Mouse (Mus musculus) heart, adult 8-10 months (tissue): ENCODE measurements around the gene Bcl7a. TPM values are rescaled to one million over a fixed set of nuclear protein-coding genes. Genes with fewer than 3 reads are reported as not detected.

Source experiments
- DNase-seq: peaks from one replicate; pipeline ENCODE4 v3.0.0; 2022; ENCODE audit warnings: low spot score
- total RNA-seq, 4 experiments: library from RNA; stranded (reverse); gene quantifications; 2 replicates each; pipeline ENCODE4 v1.2.4; 2022

Gene Bcl7a
- total RNA-seq, 4 experiments from 2014 or later, result 8.7 to 12.5 (median 9.4) TPM

DNA sequence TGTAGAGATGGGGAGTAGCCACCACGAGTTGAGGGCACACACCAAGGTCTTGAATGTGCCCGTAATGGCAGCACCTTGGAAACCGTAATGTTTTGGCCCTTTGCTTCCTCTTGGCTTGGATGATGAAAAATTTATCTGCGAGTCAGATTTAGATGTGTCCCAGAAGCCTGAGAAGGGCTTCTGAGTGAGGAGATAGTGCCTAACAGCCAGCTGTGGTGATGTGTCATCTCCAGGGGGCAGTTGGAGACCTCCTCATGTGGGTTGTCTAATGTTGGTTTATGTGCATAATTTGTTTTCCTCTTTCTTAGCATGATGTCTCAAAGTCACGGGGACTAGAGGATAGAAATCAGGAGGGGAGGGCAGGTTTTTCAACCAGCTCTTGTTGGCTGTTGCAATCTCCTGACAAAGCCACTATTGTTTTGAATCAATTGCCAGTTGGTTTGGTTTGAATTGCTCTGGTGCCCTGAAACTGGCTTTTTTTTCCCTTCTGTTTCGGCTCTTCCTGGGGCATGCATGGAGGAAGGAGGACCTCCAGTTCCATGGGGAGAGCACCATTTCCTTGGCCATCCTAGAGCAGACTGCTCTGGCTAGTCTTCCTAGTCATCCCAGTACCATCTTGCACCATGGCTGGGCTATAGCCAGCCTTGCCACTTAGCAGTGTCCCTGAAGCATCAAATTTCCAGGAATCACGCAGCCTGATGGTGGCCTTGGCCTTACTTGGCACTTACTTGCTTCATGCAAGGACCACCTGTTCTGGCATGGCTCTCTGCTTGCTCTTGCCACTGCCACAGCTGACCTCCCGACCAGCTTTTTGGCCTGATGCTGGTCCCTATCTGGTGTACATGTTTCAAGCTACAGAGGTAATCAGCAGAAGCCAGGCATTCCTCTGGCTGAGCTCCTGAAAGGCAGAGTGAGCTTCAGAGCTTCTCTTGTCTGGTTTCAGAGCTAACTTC lies 73.2 kb downstream of the Bcl7a start:
- no peak for DNase-seq

DNA sequence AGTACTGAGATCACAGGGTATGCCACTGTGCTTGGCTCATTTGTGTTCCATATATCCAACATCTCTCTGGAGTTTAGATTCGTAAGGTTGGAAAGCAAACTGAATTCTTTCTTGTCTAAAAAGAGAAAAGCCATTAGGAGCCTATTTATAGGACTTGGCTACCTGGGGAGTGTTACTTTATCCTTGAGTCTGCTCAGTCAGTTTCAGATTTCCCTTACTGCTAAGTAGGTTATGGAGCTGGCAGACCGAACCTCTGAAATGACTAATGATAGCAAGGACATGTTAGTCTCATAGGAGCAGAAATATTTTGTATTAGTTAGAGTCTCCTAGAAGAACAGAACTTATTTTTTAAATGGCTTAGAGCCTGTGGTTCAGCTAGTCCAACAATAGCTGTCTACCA lies 80.3 kb downstream of the Bcl7a start:
- DNase-seq, result no peak

Other genes with a start within 250 kb of the Bcl7a start
- 1 to 10 TPM in 1 of 4 experiments, under 1 TPM in 3; 0.38 to 1.7 (median 0.68) TPM for gene Rhof, start 211.1 kb upstream of the Bcl7a start, total RNA-seq
- gene Setd1b, start 201.6 kb upstream of the Bcl7a start, total RNA-seq, result 10 to 100 TPM; 14.3 to 21.5 (median 18.2) TPM
- gene Psmd9, start 174.4 kb upstream of the Bcl7a start, total RNA-seq, result 10 to 100 TPM; 11.7 to 16.6 (median 13.8) TPM
- gene Hpd, start 161.1 kb upstream of the Bcl7a start, total RNA-seq, result not detected
- gene Wdr66, start 91.7 kb upstream of the Bcl7a start, total RNA-seq, result under 1 TPM; 0.65 to 0.82 (median 0.73) TPM
- 10 to 100 TPM; 23.4 to 30.6 (median 27.3) TPM for gene Mlxip, start 51.0 kb downstream of the Bcl7a start, total RNA-seq
- gene Lrrc43, start 145.5 kb downstream of the Bcl7a start, total RNA-seq, result not detected
- not detected for gene Il31, start 145.7 kb downstream of the Bcl7a start, total RNA-seq
- gene B3gnt4, start 166.6 kb downstream of the Bcl7a start, total RNA-seq, result not detected
- 10 to 100 TPM; 68.8 to 72.1 (median 70.7) TPM for gene Diablo, start 180.3 kb downstream of the Bcl7a start, total RNA-seq
- gene Gm49027, start 181.7 kb downstream of the Bcl7a start, total RNA-seq, result under 1 TPM in 2 of 4 experiments, not detected in 2; 0.19 to 0.35 TPM
- 10 to 100 TPM; 25.5 to 37.2 (median 28.6) TPM for gene Vps33a, start 229.2 kb downstream of the Bcl7a start, total RNA-seq